Mouse (Mus musculus): Measurements from ENCODE around the gene Irs2. TPM values are rescaled to one million over a fixed set of nuclear protein-coding genes. Genes with fewer than 3 reads are reported as not detected.

The Irs2 gene
- polyA plus RNA-seq, 1 experiment = 13.9 TPM

GRCm38 (mm10) chr8:11004781-11005459 is 3.3 kb downstream of the Irs2 start:
- no peak overlapping the region for H3K27ac ChIP-seq (ENCODE audit: insufficient read depth, low read length)
- H3K4me1 ChIP-seq (ENCODE audit: control insufficient read depth, insufficient read depth, low read length) = peaks cover 5% of the 10 kb centered on the region; the same call in 1 of the 2 replicates
- TF ChIP-seq POLR2A (IDR thresholded peaks at IDR 0.05; ENCODE audit: low read depth, low read length) = no peak
- H3K4me3 ChIP-seq (ENCODE audit: insufficient read depth, low read length) = peak overlapping the region; percentile 71; the same call in 1 of the 2 replicates

- H3K4me3 ChIP-seq (ENCODE audit: insufficient read depth, low read length) = peak overlapping the region; percentile 71
- no peak overlapping the region for H3K27ac ChIP-seq (ENCODE audit: insufficient read depth, low read length)
- TF ChIP-seq POLR2A (IDR thresholded peaks at IDR 0.05; ENCODE audit: low read depth, low read length) = no peak
- peaks cover 5% of the 10 kb centered on the region; the same call in 1 of the 2 replicates for H3K4me1 ChIP-seq (ENCODE audit: control insufficient read depth, insufficient read depth, low read length)
Measured at GRCm38 (mm10) chr8:11003917-11004470, 4.3 kb downstream of the Irs2 start.

- peaks cover 5% of the 10 kb centered on the region; the same call in 1 of the 2 replicates for H3K4me1 ChIP-seq (ENCODE audit: control insufficient read depth, insufficient read depth, low read length)
- no peak for TF ChIP-seq POLR2A (IDR thresholded peaks at IDR 0.05; ENCODE audit: low read depth, low read length)
- TF ChIP-seq CTCF (IDR thresholded peaks at IDR 0.05; ENCODE audit: borderline replicate concordance, insufficient read depth, low read length) = no peak
- peak overlapping the region; percentile 71 for H3K4me3 ChIP-seq (ENCODE audit: insufficient read depth, low read length)
- H3K27ac ChIP-seq (ENCODE audit: insufficient read depth, low read length) = 0 out of 2 replicates have a peak overlapping the region, but pooled peaks have one; percentile 14
Measured at GRCm38 (mm10) chr8:11003253-11003652, 5.0 kb downstream of the Irs2 start.

- TF ChIP-seq CTCF (IDR thresholded peaks at IDR 0.05; ENCODE audit: borderline replicate concordance, insufficient read depth, low read length) (no peak), POLR2A (IDR thresholded peaks at IDR 0.05; ENCODE audit: low read depth, low read length) (no peak)
- Histone ChIP-seq H3K4me3 (ENCODE audit: insufficient read depth, low read length) (peak overlapping the region; percentile 71), H3K4me1 (ENCODE audit: control insufficient read depth, insufficient read depth, low read length) (peaks cover 5% of the 10 kb centered on the region; the same call in 1 of the 2 replicates), H3K27ac (ENCODE audit: insufficient read depth, low read length) (peak overlapping the region; percentile 14; the same call in 1 of the 2 replicates)
Measured at GRCm38 (mm10) chr8:11002816-11003215, 5.4 kb downstream of the Irs2 start.

GRCm38 (mm10) chr8:11001062-11001549 is 7.2 kb downstream of the Irs2 start:
- TF ChIP-seq CTCF (IDR thresholded peaks at IDR 0.05; ENCODE audit: borderline replicate concordance, insufficient read depth, low read length) (no peak), POLR2A (IDR thresholded peaks at IDR 0.05; ENCODE audit: low read depth, low read length) (0 out of 2 replicates have a peak, but pooled peaks have one; percentile 8)

GRCm38 (mm10) chr8:10999538-10999937 is 8.7 kb downstream of the Irs2 start:
- Histone ChIP-seq H3K27ac (ENCODE audit: insufficient read depth, low read length) (no peak overlapping the region), H3K4me1 (ENCODE audit: control insufficient read depth, insufficient read depth, low read length) (peaks cover 12% of the 10 kb centered on the region), H3K4me3 (ENCODE audit: insufficient read depth, low read length) (no peak overlapping the region)
- TF ChIP-seq POLR2A (IDR thresholded peaks at IDR 0.05; ENCODE audit: low read depth, low read length) (no peak), CTCF (IDR thresholded peaks at IDR 0.05; ENCODE audit: borderline replicate concordance, insufficient read depth, low read length) (no peak)

More at GRCm38 (mm10) chr8:11001062-11001549, 7.2 kb downstream of the Irs2 start:
- Histone ChIP-seq H3K4me3 (ENCODE audit: insufficient read depth, low read length) (peak overlapping the region; percentile 30; the same call in 1 of the 2 replicates), H3K27ac (ENCODE audit: insufficient read depth, low read length) (peak overlapping the region; percentile 35; the same call in 1 of the 2 replicates), H3K4me1 (ENCODE audit: control insufficient read depth, insufficient read depth, low read length) (peaks cover 10% of the 10 kb centered on the region)

GRCm38 (mm10) chr8:10996247-10996646 is 12.0 kb downstream of the Irs2 start:
- no peak overlapping the region for H3K4me3 ChIP-seq (ENCODE audit: insufficient read depth, low read length)
- H3K4me1 ChIP-seq (ENCODE audit: control insufficient read depth, insufficient read depth, low read length) = peaks cover 25% of the 10 kb centered on the region
- TF ChIP-seq POLR2A (IDR thresholded peaks at IDR 0.05; ENCODE audit: low read depth, low read length) (no peak), CTCF (IDR thresholded peaks at IDR 0.05; ENCODE audit: borderline replicate concordance, insufficient read depth, low read length) (no peak)
- H3K27ac ChIP-seq (ENCODE audit: insufficient read depth, low read length) = no peak overlapping the region

GRCm38 (mm10) chr8:10995756-10996155 is 12.5 kb downstream of the Irs2 start:
- no peak overlapping the region for H3K4me3 ChIP-seq (ENCODE audit: insufficient read depth, low read length)
- TF ChIP-seq POLR2A (IDR thresholded peaks at IDR 0.05; ENCODE audit: low read depth, low read length) (no peak), CTCF (IDR thresholded peaks at IDR 0.05; ENCODE audit: borderline replicate concordance, insufficient read depth, low read length) (no peak)
- peaks cover 22% of the 10 kb centered on the region for H3K4me1 ChIP-seq (ENCODE audit: control insufficient read depth, insufficient read depth, low read length)
- no peak overlapping the region for H3K27ac ChIP-seq (ENCODE audit: insufficient read depth, low read length)

- no peak for TF ChIP-seq POLR2A (IDR thresholded peaks at IDR 0.05; ENCODE audit: low read depth, low read length)
- TF ChIP-seq CTCF (IDR thresholded peaks at IDR 0.05; ENCODE audit: borderline replicate concordance, insufficient read depth, low read length) = no peak
- Histone ChIP-seq H3K4me3 (ENCODE audit: insufficient read depth, low read length) (no peak overlapping the region), H3K4me1 (ENCODE audit: control insufficient read depth, insufficient read depth, low read length) (peaks cover 22% of the 10 kb centered on the region), H3K27ac (ENCODE audit: insufficient read depth, low read length) (peak overlapping the region; percentile 32)
Measured at GRCm38 (mm10) chr8:10994390-10994954, 13.8 kb downstream of the Irs2 start.

Data from embryonic fibroblast, embryonic 13.5 days (primary cell).